In the genomic region with DNA sequence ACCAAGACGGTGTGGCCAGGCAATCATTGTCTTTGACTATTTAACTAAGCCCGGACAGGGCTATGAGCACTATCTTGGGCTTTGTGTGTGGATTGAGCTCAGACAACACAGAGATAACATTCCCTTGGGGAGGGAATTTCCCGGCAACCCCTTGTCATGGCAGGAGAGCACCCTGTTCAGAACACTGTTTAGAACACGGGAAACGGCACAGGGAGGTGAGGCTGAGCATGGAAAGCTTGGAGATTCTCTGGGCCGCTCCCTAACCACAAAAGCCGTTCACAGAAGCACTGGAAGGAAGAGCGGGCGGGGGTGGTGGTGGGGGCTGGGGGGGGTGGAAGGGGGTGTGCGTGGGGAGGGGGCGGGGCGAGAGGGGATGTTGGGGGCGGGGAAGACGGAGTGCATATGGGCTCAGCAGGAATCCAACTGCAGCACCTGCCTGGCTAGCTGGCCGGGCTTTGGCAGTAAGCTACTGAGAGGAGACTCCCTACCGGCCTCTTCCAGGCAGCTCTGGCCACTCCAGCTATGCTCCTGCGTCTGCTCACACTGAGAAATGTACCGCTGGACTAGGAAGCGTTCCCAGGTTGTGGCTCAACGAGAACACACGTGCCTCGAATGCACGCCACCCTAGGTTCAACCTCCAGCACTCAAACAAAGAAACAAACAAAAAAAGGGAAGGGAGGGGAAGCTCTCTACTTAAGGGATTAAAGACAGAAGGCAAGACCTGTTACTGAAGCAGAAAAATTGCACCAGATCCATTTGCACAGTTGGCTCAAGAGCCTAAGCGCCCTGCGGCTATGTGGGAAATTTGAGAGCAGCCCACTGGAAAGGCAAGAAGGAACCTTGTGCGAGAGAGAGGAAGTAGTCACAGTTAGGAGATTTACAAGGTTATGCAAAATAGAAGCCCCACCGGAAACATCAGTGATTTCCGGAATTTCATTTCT, we compare ENCODE assay signal across 7 mouse cellular contexts. TPM values are rescaled to one million over a fixed set of nuclear protein-coding genes. Genes with fewer than 3 reads are reported as not detected.
DNase-seq lines count a peak whose midpoint lies in the region; ATAC-seq and TF ChIP-seq lines count a peak whose summit lies in the region.

No protein-coding gene starts in this region.

- no peak for TF ChIP-seq RAD21 in MEL (IDR thresholded peaks at IDR 0.05; ENCODE audit: low read depth, low read length)

- peaks cover 0 to 8% of the 10 kb centered on the region in 2 experiments; a peak in 2 of 4 replicates for H3K4me1 ChIP-seq in MEL (ENCODE audit: control insufficient read depth in 1 of 2, insufficient read depth in 2 of 2, low read length in 2 of 2)
- peaks cover 20% of the 10 kb centered on the region for H3K4me1 ChIP-seq in forebrain, embryonic 13.5 days
- peaks cover 13% of the 10 kb centered on the region for H3K4me1 ChIP-seq in hindbrain, embryonic 12.5 days
- H3K4me1 ChIP-seq in midbrain, embryonic 15.5 days = peaks cover 17% of the 10 kb centered on the region

- DNase-seq in MEL (ENCODE audit: low read depth, low spot score) = peak; percentile 74
- peak; percentile 91 for DNase-seq in brain, adult 2 months (ENCODE audit: low read depth, low spot score)
- peak; percentile 44 for DNase-seq in liver
- peak; percentile 64 for DNase-seq in thymus, postnatal 4 days

- H3K36me3 ChIP-seq in MEL (ENCODE audit: control insufficient read depth in 1 of 2, insufficient read depth in 2 of 2, low read length in 2 of 2) = peaks cover 0 to 2% of the 10 kb centered on the region in 2 experiments; a peak in 2 of 4 replicates
- no peaks in the 10 kb centered on the region for H3K36me3 ChIP-seq in forebrain, embryonic 13.5 days (ENCODE audit: poor library complexity, severe bottlenecking)
- H3K36me3 ChIP-seq in hindbrain, embryonic 12.5 days = no peaks in the 10 kb centered on the region
- no peaks in the 10 kb centered on the region for H3K36me3 ChIP-seq in midbrain, embryonic 15.5 days (replicated peaks)

- peak in 1 of 2 experiments; percentile 74; a peak in 2 of 4 replicates for TF ChIP-seq POLR2A in MEL (IDR thresholded peaks at IDR 0.05; ENCODE audit: control insufficient read depth in 1 of 2, insufficient read depth in 1 of 2, low read depth in 1 of 2, low read length in 2 of 2, poor library complexity in 1 of 2)

- TF ChIP-seq CTCF in MEL (IDR thresholded peaks at IDR 0.05 in 2 of 3, conservative IDR thresholded peaks at IDR 0.05 in 1 of 3; ENCODE audit: control insufficient read depth in 1 of 3, insufficient read depth in 1 of 3, low read depth in 2 of 3, low read length in 3 of 3, poor library complexity in 1 of 3, severe bottlenecking in 1 of 3) = no peak

- peak overlapping the region; percentile 60; the same call in 1 of the 2 replicates for H3K27ac ChIP-seq in MEL (ENCODE audit: control insufficient read depth, low read depth, low read length)
- peak overlapping the region; percentile 83 for H3K27ac ChIP-seq in forebrain, embryonic 13.5 days
- peak overlapping the region; percentile 73 for H3K27ac ChIP-seq in hindbrain, embryonic 12.5 days
- peak overlapping the region; percentile 77 for H3K27ac ChIP-seq in midbrain, embryonic 15.5 days

- H3K27me3 ChIP-seq in MEL (ENCODE audit: control insufficient read depth in 1 of 2, insufficient read depth in 2 of 2, low read length in 2 of 2) = no peaks in the 10 kb centered on the region
- H3K27me3 ChIP-seq in forebrain, embryonic 13.5 days = no peaks in the 10 kb centered on the region
- H3K27me3 ChIP-seq in hindbrain, embryonic 12.5 days = no peaks in the 10 kb centered on the region
- H3K27me3 ChIP-seq in midbrain, embryonic 15.5 days (replicated peaks) = no peaks in the 10 kb centered on the region

- peak; percentile 76 for ATAC-seq in forebrain, embryonic 13.5 days
- ATAC-seq in hindbrain, embryonic 12.5 days (ENCODE audit: low FRiP score) = peak; percentile 74
- peak; percentile 71 for ATAC-seq in midbrain, embryonic 15.5 days (replicated peaks)

- H3K9me3 ChIP-seq in MEL (replicated peaks; ENCODE audit: insufficient read depth, low read length) = no peaks in the 10 kb centered on the region
- no peaks in the 10 kb centered on the region for H3K9me3 ChIP-seq in forebrain, embryonic 13.5 days (replicated peaks)
- H3K9me3 ChIP-seq in hindbrain, embryonic 12.5 days (replicated peaks) = no peaks in the 10 kb centered on the region
- H3K9me3 ChIP-seq in midbrain, embryonic 15.5 days = no peaks in the 10 kb centered on the region

- H3K79me2 ChIP-seq in MEL (ENCODE audit: control insufficient read depth, insufficient read depth, low read length, poor library complexity) = no peaks in the 10 kb centered on the region

- peak overlapping the region; percentile 67 for H3K9ac ChIP-seq in MEL (ENCODE audit: control insufficient read depth, low read depth, low read length, poor library complexity, severe bottlenecking)
- H3K9ac ChIP-seq in forebrain, embryonic 13.5 days = peak overlapping the region; percentile 51
- H3K9ac ChIP-seq in hindbrain, embryonic 12.5 days = peak overlapping the region; percentile 13; the same call in 1 of the 2 replicates
- H3K9ac ChIP-seq in midbrain, embryonic 15.5 days = peak overlapping the region; percentile 32; the same call in 1 of the 2 replicates

- peak overlapping the region; percentile 56 for H3K4me2 ChIP-seq in forebrain, embryonic 13.5 days
- peak overlapping the region; percentile 46 for H3K4me2 ChIP-seq in hindbrain, embryonic 12.5 days (replicated peaks)
- peak overlapping the region; percentile 49 for H3K4me2 ChIP-seq in midbrain, embryonic 15.5 days

- no peak for TF ChIP-seq EP300 in MEL (IDR thresholded peaks at IDR 0.05; ENCODE audit: low read depth in 1 of 2, low read length in 2 of 2)

- 13% methylated on average over 23 of the region's 28 CpGs for WGBS in forebrain, embryonic 13.5 days
- WGBS in hindbrain, embryonic 12.5 days = 18% methylated on average over 25 of the region's 28 CpGs
- whole genome bisulfite sequencing in midbrain, embryonic 15.5 days = 9% methylated on average over 23 of the region's 28 CpGs

- peak overlapping the region; percentile 45 to 50 for H3K4me3 ChIP-seq in MEL (ENCODE audit: control insufficient read depth in 1 of 2, insufficient read depth in 1 of 2, low read depth in 2 of 2, low read length in 2 of 2)
- peak overlapping the region; percentile 18 for H3K4me3 ChIP-seq in forebrain, embryonic 13.5 days
- H3K4me3 ChIP-seq in hindbrain, embryonic 12.5 days = peak overlapping the region; percentile 21
- 0 out of 2 replicates have a peak overlapping the region, but pooled peaks have one; percentile 18 for H3K4me3 ChIP-seq in midbrain, embryonic 15.5 days

TF ChIP-seq in MEL, 35 proteins besides CTCF, POLR2A, EP300 and RAD21:
- TF ChIP-seq MXI1 (IDR thresholded peaks at IDR 0.05; ENCODE audit: low read depth, low read length) = peak; percentile 76
- TF ChIP-seq TBP (IDR thresholded peaks at IDR 0.05; ENCODE audit: low read depth, low read length) = peak; percentile 47; the same call in 1 of the 2 replicates
- TF ChIP-seq UBTF (IDR thresholded peaks at IDR 0.05; ENCODE audit: borderline replicate concordance, insufficient read depth, low read depth, low read length) = no peak
- TF ChIP-seq GATA1 (IDR thresholded peaks at IDR 0.05; ENCODE audit: low read depth, low read length) = no peak
- no peak for TF ChIP-seq USF2 (IDR thresholded peaks at IDR 0.05; ENCODE audit: borderline replicate concordance in 1 of 2, insufficient read depth in 1 of 2, low read depth in 1 of 2, low read length in 2 of 2)
- no peak for TF ChIP-seq MAFK (IDR thresholded peaks at IDR 0.05; ENCODE audit: borderline replicate concordance, low read depth, low read length)
- TF ChIP-seq USF1 (IDR thresholded peaks at IDR 0.05; ENCODE audit: low read depth, low read length) = no peak
- TF ChIP-seq MAX (IDR thresholded peaks at IDR 0.05; ENCODE audit: low read length) = peak; percentile 34; the same call in 1 of the 2 replicates
- TF ChIP-seq NELFE (IDR thresholded peaks at IDR 0.05; ENCODE audit: low read depth, low read length) = no peak; the same call in 1 of the 2 replicates
- TF ChIP-seq ZKSCAN1 (IDR thresholded peaks at IDR 0.05; ENCODE audit: low read depth, low read length) = no peak
- TF ChIP-seq ELF1 (IDR thresholded peaks at IDR 0.05; ENCODE audit: low read depth, low read length) = 0 out of 2 replicates have a peak, but pooled peaks have one; percentile 7
- TF ChIP-seq CHD2 (IDR thresholded peaks at IDR 0.05; ENCODE audit: low read length) = no peak
- TF ChIP-seq POLR2AphosphoS2 (IDR thresholded peaks at IDR 0.05; ENCODE audit: low read length) = no peak
- TF ChIP-seq MYC (IDR thresholded peaks at IDR 0.05; ENCODE audit: low read depth, low read length) = no peak; the same call in 1 of the 2 replicates

RNA-seq across cellular contexts. Expression of a gene that starts 8.7 kb away (rescaled TPM):
- total RNA-seq in MEL (2012; rRNA removed) = 16.5 and 17.7 TPM in 2 replicates
- 10 to 100 TPM in 1 of 2 experiments, not detected in 1; 17.2 TPM for polyA plus RNA-seq in MEL (2012; ENCODE audit: insufficient read depth in 1 of 2, insufficient read length in 2 of 2, low read depth in 1 of 2, low replicate concordance in 2 of 2, missing spikeins in 1 of 2)
- 14.6 and 15.7 TPM in 2 replicates for polyA plus RNA-seq in forebrain, embryonic 13.5 days (2015; fragmentation: Nextera tagmentation; extraction: Ambion mirVana)
- polyA plus RNA-seq in hindbrain, embryonic 12.5 days (2016; fragmentation: Nextera tagmentation; extraction: Ambion mirVana) = 15.6 and 16.7 TPM in 2 replicates
- 12.2 and 14.1 TPM in 2 replicates for polyA plus RNA-seq in midbrain, embryonic 15.5 days (2015; fragmentation: Nextera tagmentation; extraction: Ambion mirVana)

RNA-seq across cellular contexts. Expression of a gene that starts 31.0 kb away (rescaled TPM):
- 602 and 651 TPM in 2 replicates for total RNA-seq in MEL (2012; rRNA removed)
- polyA plus RNA-seq in MEL (2012; ENCODE audit: insufficient read depth in 1 of 2, insufficient read length in 2 of 2, low read depth in 1 of 2, low replicate concordance in 2 of 2, missing spikeins in 1 of 2) = 1,000 to 10,000 TPM in 1 of 2 experiments, 100 to 1,000 TPM in 1; 524 to 3,339 TPM
- 1,816 and 2,096 TPM in 2 replicates for polyA plus RNA-seq in forebrain, embryonic 13.5 days (2015; fragmentation: Nextera tagmentation; extraction: Ambion mirVana)
- 1,638 and 1,690 TPM in 2 replicates for polyA plus RNA-seq in hindbrain, embryonic 12.5 days (2016; fragmentation: Nextera tagmentation; extraction: Ambion mirVana)
- 2,307 and 2,436 TPM in 2 replicates for polyA plus RNA-seq in midbrain, embryonic 15.5 days (2015; fragmentation: Nextera tagmentation; extraction: Ambion mirVana)

RNA-seq across cellular contexts. Expression of a gene that starts 58.2 kb away (rescaled TPM):
- 322 and 353 TPM in 2 replicates for total RNA-seq in MEL (2012; rRNA removed)
- polyA plus RNA-seq in MEL (2012; ENCODE audit: insufficient read depth in 1 of 2, insufficient read length in 2 of 2, low read depth in 1 of 2, low replicate concordance in 2 of 2, missing spikeins in 1 of 2) = 100 to 1,000 TPM in 1 of 2 experiments, not detected in 1; 501 TPM
- polyA plus RNA-seq in forebrain, embryonic 13.5 days (2015; fragmentation: Nextera tagmentation; extraction: Ambion mirVana) = 303 and 312 TPM in 2 replicates
- 308 and 324 TPM in 2 replicates for polyA plus RNA-seq in hindbrain, embryonic 12.5 days (2016; fragmentation: Nextera tagmentation; extraction: Ambion mirVana)
- 261 and 267 TPM in 2 replicates for polyA plus RNA-seq in midbrain, embryonic 15.5 days (2015; fragmentation: Nextera tagmentation; extraction: Ambion mirVana)

Comparison
In these comparisons a context has a peak if more than half of its experiments do, and no peak if none do; other contexts are left out.
1. Peak in every context shown above with its lines: DNase-seq, ATAC-seq, H3K4me3 ChIP-seq and H3K27ac ChIP-seq.
2. H3K9ac ChIP-seq: peak in every context shown above with its lines; median percentile 67 in MEL; 51 in forebrain, embryonic 13.5 days; 32 in midbrain, embryonic 15.5 days; 13 in hindbrain, embryonic 12.5 days.